Mouse (Mus musculus): ENCODE measurements around the gene Cdc42se2.

The Cdc42se2 gene

GRCm38 (mm10) chr11:54755148-54755664 lies 32.3 kb downstream of the Cdc42se2 start:
- no peak for DNase-seq (ENCODE audit: low read depth, low spot score)

GRCm38 (mm10) chr11:54754301-54755147 lies 33.0 kb downstream of the Cdc42se2 start:
- no peak for DNase-seq (ENCODE audit: low read depth, low spot score)

- peak; percentile 72 for DNase-seq (ENCODE audit: low read depth, low spot score)
Observed at GRCm38 (mm10) chr11:54751502-54751901, 36.0 kb downstream of the Cdc42se2 start.

- no peak for DNase-seq (ENCODE audit: low read depth, low spot score)
Observed at GRCm38 (mm10) chr11:54748891-54749290, 38.6 kb downstream of the Cdc42se2 start.

GRCm38 (mm10) chr11:54744231-54744630 lies 43.2 kb downstream of the Cdc42se2 start:
- DNase-seq (ENCODE audit: low read depth, low spot score) = no peak

- DNase-seq (ENCODE audit: low read depth, low spot score) = no peak
Observed at GRCm38 (mm10) chr11:54741330-54741729, 46.1 kb downstream of the Cdc42se2 start.

GRCm38 (mm10) chr11:54739012-54739750 lies 48.3 kb downstream of the Cdc42se2 start:
- DNase-seq (ENCODE audit: low read depth, low spot score) = no peak

GRCm38 (mm10) chr11:54736903-54737302 lies 50.6 kb downstream of the Cdc42se2 start:
- no peak for DNase-seq (ENCODE audit: low read depth, low spot score)

- no peak for DNase-seq (ENCODE audit: low read depth, low spot score)
Observed at GRCm38 (mm10) chr11:54735114-54735513, 52.4 kb downstream of the Cdc42se2 start.

GRCm38 (mm10) chr11:54733546-54733945 lies 53.9 kb downstream of the Cdc42se2 start:
- DNase-seq (ENCODE audit: low read depth, low spot score) = no peak

GRCm38 (mm10) chr11:54731367-54731766 lies 56.1 kb downstream of the Cdc42se2 start:
- no peak for DNase-seq (ENCODE audit: low read depth, low spot score)

GRCm38 (mm10) chr11:54730931-54731330 lies 56.5 kb downstream of the Cdc42se2 start:
- no peak for DNase-seq (ENCODE audit: low read depth, low spot score)

GRCm38 (mm10) chr11:54729311-54729710 lies 58.2 kb downstream of the Cdc42se2 start:
- DNase-seq (ENCODE audit: low read depth, low spot score) = no peak

- DNase-seq (ENCODE audit: low read depth, low spot score) = no peak
Observed at GRCm38 (mm10) chr11:54728371-54728770, 59.1 kb downstream of the Cdc42se2 start.

GRCm38 (mm10) chr11:54727327-54727901 lies 60.1 kb downstream of the Cdc42se2 start:
- DNase-seq (ENCODE audit: low read depth, low spot score) = peak; percentile 43

- no peak for DNase-seq (ENCODE audit: low read depth, low spot score)
Observed at GRCm38 (mm10) chr11:54726571-54727062, 60.9 kb downstream of the Cdc42se2 start.

GRCm38 (mm10) chr11:54724353-54725034 lies 63.0 kb downstream of the Cdc42se2 start:
- no peak for DNase-seq (ENCODE audit: low read depth, low spot score)

- DNase-seq (ENCODE audit: low read depth, low spot score) = no peak
Observed at GRCm38 (mm10) chr11:54722057-54722456, 65.4 kb downstream of the Cdc42se2 start.

GRCm38 (mm10) chr11:54718601-54719000 lies 68.9 kb downstream of the Cdc42se2 start:
- no peak for DNase-seq (ENCODE audit: low read depth, low spot score)

GRCm38 (mm10) chr11:54717893-54718292 lies 69.6 kb downstream of the Cdc42se2 start:
- DNase-seq (ENCODE audit: low read depth, low spot score) = no peak

GRCm38 (mm10) chr11:54712849-54713248 lies 74.6 kb downstream of the Cdc42se2 start:
- no peak for DNase-seq (ENCODE audit: low read depth, low spot score)

Measured in skeletal muscle tissue, adult 2 months (tissue).